20 mouse cellular contexts compared by ENCODE assay signal in the genomic region with DNA sequence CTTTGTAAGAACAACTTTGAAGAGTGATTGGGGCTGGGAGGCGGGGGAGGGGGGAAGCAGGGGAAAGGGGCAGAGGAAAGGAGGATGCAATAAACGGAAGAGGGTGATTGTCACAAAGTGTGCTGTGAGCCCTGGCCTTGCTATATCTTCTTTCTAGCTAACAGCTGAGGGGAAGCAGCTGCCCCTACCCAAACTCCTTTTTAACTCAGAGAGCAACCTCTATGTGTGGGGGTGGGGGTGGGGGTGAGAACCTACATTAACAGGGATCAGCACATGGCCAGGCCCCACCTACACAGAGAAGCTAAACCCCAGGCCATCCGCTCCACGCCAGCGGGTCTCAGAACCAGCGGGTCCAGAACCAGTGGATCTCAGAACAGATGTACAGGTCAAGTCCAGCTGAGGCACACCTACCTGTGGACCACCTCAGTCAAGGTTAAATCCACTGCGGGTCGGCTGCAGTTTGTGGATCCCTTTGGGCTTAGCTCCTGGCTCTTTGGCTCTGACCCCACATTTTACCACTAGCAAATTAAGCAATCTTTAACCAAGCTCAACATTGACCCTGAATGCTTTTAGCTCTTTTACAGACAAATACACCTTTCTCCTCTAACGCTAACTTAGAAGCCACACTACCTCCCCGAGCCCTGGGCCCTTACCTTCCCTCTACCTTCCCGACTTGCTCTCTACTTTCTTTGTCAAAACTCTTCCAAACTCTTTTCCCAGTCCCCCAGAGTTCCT. TPM values are rescaled to one million over a fixed set of nuclear protein-coding genes. Genes with fewer than 3 reads are reported as not detected.
DNase-seq lines count a peak whose midpoint lies in the region; ATAC-seq and TF ChIP-seq lines count a peak whose summit lies in the region.
"Had no signal": no experiment of that assay in that cellular context is flagged by ENCODE, and none has a peak within 500 bp of the region (broad histone marks: within the 10 kb centered on the region; RNA-seq: fewer than 3 reads in every experiment).

No protein-coding gene starts in this region.

- peak; percentile 8 for DNase-seq in gastrocnemius, adult 2 months
- DNase-seq in gastrocnemius, postnatal 36 days: no peak
- DNase-seq in midbrain, embryonic 10.5 days (ENCODE audit: low spot score): no peak
- DNase-seq in cerebellum, adult 11 months: no peak
- DNase-seq: adrenal gland, postnatal 14 days; cerebellum, adult 8-10 months had no signal

- intact Hi-C loops in gastrocnemius, adult 2 months (cut with DNase I): loop anchor here (2.0 kb wide), 1 partner anchor 65 kb away; a partner anchor contains a TSS
- intact Hi-C loops in gastrocnemius, postnatal 36 days (cut with DNase I): loop anchor here (5.0 kb wide), 1 partner anchor 65 kb away; a partner anchor contains a TSS

- no peaks in the 10 kb centered on the region for H3K9me3 ChIP-seq in kidney, embryonic 15.5 days (replicated peaks)
- H3K9me3 ChIP-seq in kidney, embryonic 16.5 days (ENCODE audit: low read length): no peaks in the 10 kb centered on the region
- no peaks in the 10 kb centered on the region for H3K9me3 ChIP-seq in midbrain, embryonic 10.5 days (replicated peaks)
- no peaks in the 10 kb centered on the region for H3K9me3 ChIP-seq in midbrain, embryonic 16.5 days (replicated peaks; ENCODE audit: control insufficient read depth, low read length, poor library complexity, severe bottlenecking)
- H3K9me3 ChIP-seq: embryonic facial prominence, embryonic 12.5 days; forebrain, embryonic 10.5 days; G1E; hindbrain, embryonic 13.5 days; midbrain, embryonic 12.5 days; neural tube, embryonic 13.5 days had no signal

- peak overlapping the region; percentile 58 for H3K27ac ChIP-seq in gastrocnemius, adult 2 months
- H3K27ac ChIP-seq in kidney, embryonic 15.5 days: 0 out of 2 replicates have a peak overlapping the region, but pooled peaks have one; percentile 30
- no peak overlapping the region for H3K27ac ChIP-seq in kidney, embryonic 16.5 days (ENCODE audit: low read length)
- H3K27ac ChIP-seq in midbrain, embryonic 10.5 days (replicated peaks): 0 out of 2 replicates have a peak overlapping the region, but pooled peaks have one; percentile 1
- H3K27ac ChIP-seq in midbrain, embryonic 16.5 days (ENCODE audit: low read length): no peak overlapping the region
- H3K27ac ChIP-seq: embryonic facial prominence, embryonic 12.5 days; forebrain, embryonic 10.5 days; hindbrain, embryonic 13.5 days; kidney, postnatal 0 days; midbrain, embryonic 12.5 days; neural tube, embryonic 13.5 days had no signal

- H3K9ac ChIP-seq in kidney, embryonic 15.5 days: no peak overlapping the region
- no peak overlapping the region for H3K9ac ChIP-seq in kidney, embryonic 16.5 days (replicated peaks; ENCODE audit: low read length)
- no peak overlapping the region for H3K9ac ChIP-seq in midbrain, embryonic 16.5 days (ENCODE audit: low read depth, low read length)
- H3K9ac ChIP-seq: embryonic facial prominence, embryonic 12.5 days; hindbrain, embryonic 13.5 days; midbrain, embryonic 12.5 days; neural tube, embryonic 13.5 days had no signal

- 61% methylated on average over 11 of the region's 11 CpGs for WGBS in kidney, embryonic 15.5 days
- 74% methylated on average over 11 of the region's 11 CpGs for WGBS in kidney, embryonic 16.5 days
- WGBS in midbrain, embryonic 10.5 days: 88% methylated on average over 11 of the region's 11 CpGs
- WGBS in midbrain, embryonic 16.5 days: 86% methylated on average over 11 of the region's 11 CpGs

- H3K4me1 ChIP-seq in kidney, embryonic 15.5 days: peaks cover 31% of the 10 kb centered on the region
- peaks cover 28% of the 10 kb centered on the region for H3K4me1 ChIP-seq in kidney, embryonic 16.5 days (ENCODE audit: insufficient read depth, low read length)
- H3K4me1 ChIP-seq in midbrain, embryonic 10.5 days: peaks cover 12% of the 10 kb centered on the region
- H3K4me1 ChIP-seq in midbrain, embryonic 16.5 days (ENCODE audit: control insufficient read depth, insufficient read depth, low read length): no peaks in the 10 kb centered on the region
- H3K4me1 ChIP-seq: midbrain, embryonic 12.5 days had no signal

- no peak overlapping the region for H3ac ChIP-seq in myocyte (ENCODE audit: control insufficient read depth, insufficient read length)

- no peak for ATAC-seq in kidney, embryonic 15.5 days (replicated peaks; ENCODE audit: low FRiP score)
- ATAC-seq in kidney, embryonic 16.5 days (ENCODE audit: low FRiP score, low TSS enrichment): no peak
- no peak for ATAC-seq in midbrain, embryonic 16.5 days
- ATAC-seq: activated CD4-positive, CD25-positive, alpha-beta regulatory T cell, adult 4 months; CD4-positive, CD25-positive, alpha-beta regulatory T cell, adult 4 months; inflammation-experienced regulatory T-cells, adult 6 months had no signal

- no peaks in the 10 kb centered on the region for H3K79me2 ChIP-seq in myocyte (ENCODE audit: control insufficient read depth, insufficient read depth)

- H3K4me2 ChIP-seq in kidney, embryonic 15.5 days: no peak overlapping the region
- H3K4me2 ChIP-seq in kidney, embryonic 16.5 days (replicated peaks; ENCODE audit: low read depth, low read length): no peak overlapping the region
- no peak overlapping the region for H3K4me2 ChIP-seq in midbrain, embryonic 16.5 days (ENCODE audit: low read length)
- no peak overlapping the region for H3K4me2 ChIP-seq in myocyte (ENCODE audit: low read depth)
- H3K4me2 ChIP-seq: embryonic facial prominence, embryonic 12.5 days; hindbrain, embryonic 13.5 days; midbrain, embryonic 12.5 days; neural tube, embryonic 13.5 days had no signal

- no peak overlapping the region for H3K4me3 ChIP-seq in gastrocnemius, adult 2 months
- H3K4me3 ChIP-seq in kidney, embryonic 15.5 days (replicated peaks): no peak overlapping the region
- no peak overlapping the region for H3K4me3 ChIP-seq in kidney, embryonic 16.5 days (ENCODE audit: low read length)
- no peak overlapping the region for H3K4me3 ChIP-seq in midbrain, embryonic 10.5 days
- no peak overlapping the region for H3K4me3 ChIP-seq in midbrain, embryonic 16.5 days (ENCODE audit: low read depth, low read length)
- H3K4me3 ChIP-seq in myocyte: no peak overlapping the region
- H3K4me3 ChIP-seq: embryonic facial prominence, embryonic 12.5 days; forebrain, embryonic 10.5 days; hindbrain, embryonic 13.5 days; midbrain, embryonic 12.5 days; neural tube, embryonic 13.5 days had no signal

- H3K36me3 ChIP-seq in kidney, embryonic 15.5 days: peaks cover 33% of the 10 kb centered on the region
- peaks cover 25% of the 10 kb centered on the region for H3K36me3 ChIP-seq in kidney, embryonic 16.5 days (ENCODE audit: insufficient read depth, low read length)
- peaks cover 17% of the 10 kb centered on the region for H3K36me3 ChIP-seq in midbrain, embryonic 10.5 days
- no peaks in the 10 kb centered on the region; the same call in 1 of the 2 replicates for H3K36me3 ChIP-seq in midbrain, embryonic 16.5 days (ENCODE audit: control insufficient read depth, insufficient read depth, low read length)
- peaks cover 3% of the 10 kb centered on the region for H3K36me3 ChIP-seq in myocyte (ENCODE audit: control insufficient read depth, insufficient read depth)
- H3K36me3 ChIP-seq: G1E; hindbrain, embryonic 13.5 days had no signal

- no peak for TF ChIP-seq POLR2A in myocyte (IDR thresholded peaks at IDR 0.05; ENCODE audit: insufficient read length, low read depth)

- H3K27me3 ChIP-seq in kidney, embryonic 15.5 days: no peaks in the 10 kb centered on the region
- no peaks in the 10 kb centered on the region for H3K27me3 ChIP-seq in kidney, embryonic 16.5 days (ENCODE audit: insufficient read depth, low read length)
- no peaks in the 10 kb centered on the region for H3K27me3 ChIP-seq in midbrain, embryonic 10.5 days (ENCODE audit: low read depth, poor library complexity, severe bottlenecking)
- H3K27me3 ChIP-seq in midbrain, embryonic 16.5 days (ENCODE audit: control insufficient read depth, insufficient read depth, low read depth, low read length): no peaks in the 10 kb centered on the region
- H3K27me3 ChIP-seq in myocyte (ENCODE audit: control insufficient read depth, insufficient read depth, insufficient read length): no peaks in the 10 kb centered on the region
- H3K27me3 ChIP-seq: embryonic facial prominence, embryonic 12.5 days; midbrain, embryonic 12.5 days; neural tube, embryonic 13.5 days had no signal

- no peak for TF ChIP-seq CTCF in gastrocnemius, adult 2 months (IDR thresholded peaks at IDR 0.05)

TF ChIP-seq in myocyte, 11 proteins besides CTCF, POLR2A, EP300 and RAD21:
- no peak for TF ChIP-seq REST (IDR thresholded peaks at IDR 0.05; ENCODE audit: insufficient read depth, insufficient read length)
- TF ChIP-seq TCF12 (IDR thresholded peaks at IDR 0.05; ENCODE audit: insufficient read depth, poor library complexity, severe bottlenecking): no peak
- no peak for TF ChIP-seq TCF3 (IDR thresholded peaks at IDR 0.05; ENCODE audit: insufficient read length, low read depth)
- no peak for TF ChIP-seq SRF (IDR thresholded peaks at IDR 0.05; ENCODE audit: control insufficient read depth, insufficient read length, low read depth)
- TF ChIP-seq USF1 (IDR thresholded peaks at IDR 0.05; ENCODE audit: low read depth): no peak
- TF ChIP-seq POLR2AphosphoS2 (IDR thresholded peaks at IDR 0.05; ENCODE audit: insufficient read length, low read depth): no peak
- TF ChIP-seq MYOG (IDR thresholded peaks at IDR 0.05; ENCODE audit: control insufficient read depth in 1 of 3, insufficient read depth in 1 of 3, insufficient read length in 2 of 3, low read depth in 2 of 3): peak in 1 of 3 experiments; percentile 69
- peak in 2 of 3 experiments; percentile 29 to 68 for TF ChIP-seq MYOD1 (IDR thresholded peaks at IDR 0.05; ENCODE audit: control insufficient read depth in 1 of 3, insufficient read length in 2 of 3, low read depth in 2 of 3)

RNA-seq across cellular contexts. Expression of a gene that starts 47.0 kb away (rescaled TPM):
- 10 to 100 TPM; 27.3 to 34.0 TPM for total RNA-seq in gastrocnemius, adult 2 months (2021)
- 10 to 100 TPM; 24.6 to 27.9 TPM for total RNA-seq in gastrocnemius, postnatal 36 days (2021)
- polyA plus RNA-seq in kidney, embryonic 15.5 days (2015; fragmentation: Nextera tagmentation; extraction: Ambion mirVana): 41.5 and 46.0 TPM in 2 replicates
- polyA plus RNA-seq in kidney, embryonic 16.5 days (2015; fragmentation: Nextera tagmentation; extraction: Ambion mirVana): 52.4 and 58.5 TPM in 2 replicates
- polyA plus RNA-seq in midbrain, embryonic 10.5 days (2016; fragmentation: Nextera tagmentation; extraction: Ambion mirVana): 35.8 and 36.4 TPM in 2 replicates
- 38.3 and 38.6 TPM in 2 replicates for polyA plus RNA-seq in midbrain, embryonic 16.5 days (2015; fragmentation: Nextera tagmentation; extraction: Ambion mirVana)
- 81.4 TPM for polyA plus RNA-seq in myocyte (2012; fragmentation: generic; extraction: Trizol)

Comparison
In these comparisons a context has a peak if more than half of its experiments do, and no peak if none do; other contexts are left out.
1. H3K27ac ChIP-seq: peak in gastrocnemius, adult 2 months (single experiment), kidney, embryonic 15.5 days (single experiment) and midbrain, embryonic 10.5 days (single experiment); none in kidney, embryonic 16.5 days (single experiment) and midbrain, embryonic 16.5 days (single experiment).